Mouse (Mus musculus) neural tube, embryonic 14.5 days (tissue): ENCODE data around the gene Mc3r. TPM values are rescaled to one million over a fixed set of nuclear protein-coding genes. Genes with fewer than 3 reads are reported as not detected.

ENCODE experiments used
- ATAC-seq: fragments of 200-750 bp; cut with Nextera tagmentation; 2 replicates; pipeline ENCODE4 v1.8.0; 2017; ENCODE audit warnings: low read depth, mild to moderate bottlenecking, moderate TSS enrichment, moderate library complexity
- H3K27ac ChIP-seq: fragments of 300-500 bp; sonication (generic); 2 replicates; pipeline ENCODE4 v1.5.1; 2014; ENCODE audit warnings: low read depth, mild to moderate bottlenecking, control low read depth, low read length, moderate library complexity, mixed read lengths
- H3K27me3 ChIP-seq: fragments of 300-500 bp; sonication (generic); 2 replicates; pipeline ENCODE4 v1.6.1; 2014; ENCODE audit warnings: low read length; ENCODE audit not compliant: control insufficient read depth, insufficient read depth
- H3K36me3 ChIP-seq: fragments of 300-500 bp; sonication (generic); 2 replicates; pipeline ENCODE4 v1.6.1; 2014; ENCODE audit warnings: low read length, mixed read lengths; ENCODE audit not compliant: control insufficient read depth, insufficient read depth
- H3K4me1 ChIP-seq: fragments of 300-500 bp; sonication (generic); 2 replicates; pipeline ENCODE4 v1.6.1; 2014; ENCODE audit warnings: low read length; ENCODE audit not compliant: control insufficient read depth, insufficient read depth
- H3K4me2 ChIP-seq: fragments of 300-500 bp; sonication (generic); 2 replicates; pipeline ENCODE4 v1.6.1; 2014; ENCODE audit warnings: mild to moderate bottlenecking, low read depth, low read length, control low read depth
- H3K4me3 ChIP-seq: fragments of 300-500 bp; sonication (generic); 2 replicates; pipeline ENCODE4 v1.5.1; 2014; ENCODE audit warnings: low read depth, low read length, control low read depth, mixed read lengths
- H3K9ac ChIP-seq: fragments of 300-500 bp; sonication (generic); replicated peaks from 2 replicates; pipeline ENCODE4 v1.6.1; 2014; ENCODE audit warnings: low read depth, mild to moderate bottlenecking, control low read depth, low read length, mixed read lengths
- H3K9me3 ChIP-seq: fragments of 300-500 bp; sonication (generic); 2 replicates; pipeline ENCODE4 v1.6.1; 2016; ENCODE audit warnings: low read length; ENCODE audit not compliant: control insufficient read depth
- WGBS: fragments of 180-500 bp; shearing (Covaris S2); extraction: QIAGEN DNeasy Blood & Tissue Kit; methylation state at CpG from one replicate; pipeline ENCODE4 v1.1.7; 2014; 5-methylcytosine and 5-hydroxymethylcytosine counted together
- polyA plus RNA-seq: library from polyadenylated mRNA; unstranded; fragments of >200 nt; fragmentation: Nextera tagmentation; extraction: Ambion mirVana; gene quantifications from 2 replicates; pipeline ENCODE4 v1.2.1, GENCODE M21; 2014

Gene Mc3r
- polyA plus RNA-seq, result 0.12 TPM in 1 of 2 replicates, not detected in the other

- 12% methylated on average over 22 of the region's 22 CpGs for WGBS
- no peaks in the 10 kb centered on the region for H3K9me3 ChIP-seq
Measured at GRCm38 (mm10) chr2:172248106-172248764, at the start of gene Mc3r. TSS of gene Mc3r (plus strand) at chr2:172248492.

GRCm38 (mm10) chr2:172201998-172202780 lies 46.1 kb upstream of the Mc3r start:
- no peak for ATAC-seq
- Histone ChIP-seq H3K27ac (no peak overlapping the region), H3K4me2 (no peak overlapping the region), H3K9me3 (no peaks in the 10 kb centered on the region), H3K36me3 (no peaks in the 10 kb centered on the region), H3K4me3 (no peak overlapping the region), H3K4me1 (no peaks in the 10 kb centered on the region), H3K27me3 (no peaks in the 10 kb centered on the region), H3K9ac (no peak overlapping the region)
- WGBS, result 85% methylated on average over 13 of the region's 13 CpGs

More at GRCm38 (mm10) chr2:172248106-172248764, at the start of gene Mc3r:
- Histone ChIP-seq H3K4me2 (0 out of 2 replicates have a peak within 1 kb of the TSS, but pooled peaks have one; percentile 19), H3K27ac (no peak within 1 kb of the TSS), H3K27me3 (peaks cover 3% of the 10 kb centered on the region; the same call in 1 of the 2 replicates), H3K4me1 (no peaks in the 10 kb centered on the region), H3K36me3 (no peaks in the 10 kb centered on the region), H3K4me3 (no peak within 1 kb of the TSS), H3K9ac (no peak within 1 kb of the TSS)
- peak; percentile 60; the same call in 1 of the 2 replicates for ATAC-seq

- no peak for ATAC-seq
- Histone ChIP-seq H3K27ac (no peak overlapping the region), H3K4me1 (no peaks in the 10 kb centered on the region), H3K4me2 (no peak overlapping the region), H3K27me3 (no peaks in the 10 kb centered on the region), H3K4me3 (no peak overlapping the region), H3K9me3 (no peaks in the 10 kb centered on the region), H3K9ac (no peak overlapping the region), H3K36me3 (no peaks in the 10 kb centered on the region)
- 12% methylated on average over 11 of the region's 11 CpGs for WGBS
Measured at GRCm38 (mm10) chr2:172207003-172207402, 41.3 kb upstream of the Mc3r start.

DNA sequence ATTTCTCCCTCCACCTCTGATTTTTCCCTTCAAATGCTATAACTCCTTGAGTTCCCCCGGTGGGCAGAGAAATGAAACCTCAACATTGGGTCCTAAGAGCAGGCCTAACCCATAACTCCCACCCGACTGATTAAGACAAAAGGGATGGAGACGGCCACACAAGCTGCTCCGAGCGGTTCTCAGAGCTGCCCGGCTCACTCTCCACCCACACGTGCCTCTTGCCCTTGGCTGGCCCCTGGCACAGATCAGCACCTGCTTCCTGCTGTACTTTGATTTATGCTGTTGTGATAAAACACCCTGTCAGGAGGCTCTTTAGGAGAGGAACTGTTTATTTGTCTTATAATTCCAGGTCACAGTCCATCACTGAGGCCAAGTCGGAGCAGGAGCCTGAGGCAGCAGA lies 34.8 kb upstream of the Mc3r start:
- Histone ChIP-seq H3K27me3 (no peaks in the 10 kb centered on the region), H3K27ac (no peak overlapping the region), H3K36me3 (no peaks in the 10 kb centered on the region), H3K4me3 (no peak overlapping the region), H3K4me1 (no peaks in the 10 kb centered on the region), H3K9ac (no peak overlapping the region), H3K4me2 (no peak overlapping the region), H3K9me3 (no peaks in the 10 kb centered on the region)
- 68% methylated on average over 8 of the region's 8 CpGs for WGBS
- no peak for ATAC-seq

DNA sequence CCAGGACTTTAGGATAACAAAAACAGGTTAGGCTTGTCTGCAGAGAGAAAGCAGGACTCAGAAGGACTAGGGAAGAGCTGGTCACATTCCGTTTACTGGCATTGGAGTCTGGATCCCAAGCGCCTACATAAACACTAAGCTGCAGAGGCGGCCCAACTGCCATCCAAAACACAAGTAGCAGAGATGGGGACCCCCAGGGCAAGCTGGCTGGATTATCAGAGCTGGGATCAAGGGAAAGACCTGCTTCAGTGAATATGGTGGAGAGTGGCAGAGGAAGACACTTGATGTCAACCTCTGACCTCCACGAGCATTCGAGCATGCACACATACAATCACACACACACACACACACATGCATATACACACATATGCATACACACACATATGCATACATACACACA lies 34.0 kb upstream of the Mc3r start:
- H3K4me2 ChIP-seq, result no peak overlapping the region
- H3K9ac ChIP-seq, result no peak overlapping the region
- no peaks in the 10 kb centered on the region for H3K4me1 ChIP-seq
- no peak for ATAC-seq
- no peak overlapping the region for H3K27ac ChIP-seq
- H3K36me3 ChIP-seq, result no peaks in the 10 kb centered on the region
- WGBS, result 89% methylated on average over 5 of the region's 5 CpGs
- H3K9me3 ChIP-seq, result no peaks in the 10 kb centered on the region
- no peaks in the 10 kb centered on the region for H3K27me3 ChIP-seq
- no peak overlapping the region for H3K4me3 ChIP-seq

- Histone ChIP-seq H3K9ac (no peak overlapping the region), H3K27me3 (no peaks in the 10 kb centered on the region), H3K4me3 (no peak overlapping the region), H3K36me3 (no peaks in the 10 kb centered on the region), H3K9me3 (no peaks in the 10 kb centered on the region), H3K4me2 (no peak overlapping the region), H3K27ac (no peak overlapping the region), H3K4me1 (no peaks in the 10 kb centered on the region)
- WGBS, result 43% methylated on average over 11 of the region's 11 CpGs
- ATAC-seq, result no peak
Measured at GRCm38 (mm10) chr2:172215508-172216162, 32.7 kb upstream of the Mc3r start.

- Histone ChIP-seq H3K4me3 (no peak overlapping the region), H3K4me1 (no peaks in the 10 kb centered on the region), H3K9ac (no peak overlapping the region), H3K4me2 (no peak overlapping the region), H3K27ac (no peak overlapping the region), H3K27me3 (no peaks in the 10 kb centered on the region), H3K36me3 (no peaks in the 10 kb centered on the region), H3K9me3 (no peaks in the 10 kb centered on the region)
- 70% methylated on average over 17 of the region's 17 CpGs for WGBS
- no peak for ATAC-seq
Measured at GRCm38 (mm10) chr2:172216163-172216915, 32.0 kb upstream of the Mc3r start.

- ATAC-seq, result no peak
- Histone ChIP-seq H3K4me3 (no peak overlapping the region), H3K36me3 (no peaks in the 10 kb centered on the region), H3K9ac (no peak overlapping the region), H3K4me1 (no peaks in the 10 kb centered on the region), H3K27me3 (no peaks in the 10 kb centered on the region), H3K27ac (no peak overlapping the region), H3K9me3 (no peaks in the 10 kb centered on the region), H3K4me2 (no peak overlapping the region)
- WGBS, result 61% methylated on average over 7 of the region's 8 CpGs
Measured at GRCm38 (mm10) chr2:172217886-172218285, 30.4 kb upstream of the Mc3r start.
